Mouse (Mus musculus) neural tube, embryonic 11.5 days (tissue): Measurements from ENCODE around the gene Rnf19b. TPM values are rescaled to one million over a fixed set of nuclear protein-coding genes. Genes with fewer than 3 reads are reported as not detected.

ENCODE experiments used
- ATAC-seq: fragments of 200-750 bp; cut with Nextera tagmentation; 2 replicates; pipeline ENCODE4 v1.8.0; 2017; ENCODE audit warnings: moderate number of reproducible peaks, mild to moderate bottlenecking, moderate TSS enrichment, moderate library complexity; ENCODE audit not compliant: insufficient read depth, low FRiP score, low TSS enrichment
- DNase-seq: peaks from one replicate; pipeline ENCODE4 v3.0.0-alpha.2; 2015; ENCODE audit warnings: low spot score
- H3K27ac ChIP-seq: fragments of 300-500 bp; sonication (generic); 2 replicates; pipeline ENCODE4 v1.5.1; 2014; ENCODE audit warnings: low read depth, mild to moderate bottlenecking, low read length
- H3K27me3 ChIP-seq: fragments of 300-500 bp; sonication (generic); 2 replicates; pipeline ENCODE4 v1.6.1; 2014; ENCODE audit warnings: mild to moderate bottlenecking, low read length, mixed read lengths; ENCODE audit not compliant: control insufficient read depth, insufficient read depth
- H3K36me3 ChIP-seq: fragments of 300-500 bp; sonication (generic); 2 replicates; pipeline ENCODE4 v1.6.1; 2014; ENCODE audit warnings: mild to moderate bottlenecking, low read length, moderate library complexity, mixed read lengths; ENCODE audit not compliant: control insufficient read depth, insufficient read depth
- H3K4me1 ChIP-seq: fragments of 300-500 bp; sonication (generic); 2 replicates; pipeline ENCODE4 v1.6.1; 2014; ENCODE audit warnings: low read length, mixed read lengths; ENCODE audit not compliant: control insufficient read depth, insufficient read depth
- H3K4me2 ChIP-seq: fragments of 300-500 bp; sonication (generic); 2 replicates; pipeline ENCODE4 v1.6.1; 2014; ENCODE audit warnings: low read depth, mild to moderate bottlenecking, moderate library complexity
- H3K4me3 ChIP-seq: fragments of 300-500 bp; sonication (generic); 2 replicates; pipeline ENCODE4 v1.5.1; 2014; ENCODE audit warnings: low read depth, low read length
- H3K9ac ChIP-seq: fragments of 300-500 bp; sonication (generic); 2 replicates; pipeline ENCODE4 v1.6.1; 2014; ENCODE audit warnings: mild to moderate bottlenecking, low read length
- H3K9me3 ChIP-seq: fragments of 300-500 bp; sonication (generic); 2 replicates; pipeline ENCODE4 v1.6.1; 2016; ENCODE audit warnings: low read length; ENCODE audit not compliant: control insufficient read depth
- WGBS: fragments of 180-500 bp; shearing (Covaris S2); extraction: QIAGEN DNeasy Blood & Tissue Kit; methylation state at CpG from one replicate; pipeline ENCODE4 v1.1.7; 2014; 5-methylcytosine and 5-hydroxymethylcytosine counted together
- polyA plus RNA-seq: library from polyadenylated mRNA; unstranded; fragments of >200 nt; fragmentation: Nextera tagmentation; extraction: Ambion mirVana; gene quantifications from 2 replicates; pipeline ENCODE4 v1.2.1, GENCODE M21; 2014

Rnf19b gene
- polyA plus RNA-seq, 1 experiment from 2014 or later, result 11.8 TPM

GRCm38 (mm10) chr4:129081512-129081911 is 23.4 kb downstream of the Rnf19b start:
- no peak overlapping the region for H3K4me3 ChIP-seq
- DNase-seq (no peak), ATAC-seq (no peak)
- no peak overlapping the region for H3K4me2 ChIP-seq
- H3K36me3 ChIP-seq, result peaks cover 12% of the 10 kb centered on the region
- H3K27me3 ChIP-seq, result no peaks in the 10 kb centered on the region
- no peaks in the 10 kb centered on the region for H3K9me3 ChIP-seq
- 71% methylated on average over 6 of the region's 6 CpGs for WGBS
- no peak overlapping the region for H3K27ac ChIP-seq
- H3K9ac ChIP-seq, result no peak overlapping the region
- H3K4me1 ChIP-seq, result no peaks in the 10 kb centered on the region

GRCm38 (mm10) chr4:129081939-129082338 is 23.9 kb downstream of the Rnf19b start:
- 70% methylated on average over 3 of the region's 3 CpGs for whole genome bisulfite sequencing
- ATAC-seq (no peak), DNase-seq (no peak)
- no peak overlapping the region for H3K4me2 ChIP-seq
- no peak overlapping the region for H3K27ac ChIP-seq
- peaks cover 12% of the 10 kb centered on the region for H3K36me3 ChIP-seq
- H3K4me3 ChIP-seq, result no peak overlapping the region
- no peak overlapping the region for H3K9ac ChIP-seq
- no peaks in the 10 kb centered on the region for H3K27me3 ChIP-seq
- no peaks in the 10 kb centered on the region for H3K4me1 ChIP-seq
- no peaks in the 10 kb centered on the region for H3K9me3 ChIP-seq

GRCm38 (mm10) chr4:129082379-129083115 is 24.5 kb downstream of the Rnf19b start:
- Histone ChIP-seq H3K27me3 (no peaks in the 10 kb centered on the region), H3K36me3 (peaks cover 12% of the 10 kb centered on the region), H3K4me1 (no peaks in the 10 kb centered on the region), H3K9ac (no peak overlapping the region), H3K4me2 (no peak overlapping the region), H3K4me3 (no peak overlapping the region), H3K27ac (no peak overlapping the region), H3K9me3 (no peaks in the 10 kb centered on the region)
- peak; percentile 73 for DNase-seq
- WGBS, result 54% methylated on average over 10 of the region's 10 CpGs
- ATAC-seq, result peak; percentile 48; the same call in 1 of the 2 replicates

GRCm38 (mm10) chr4:129084896-129085295 is 26.8 kb downstream of the Rnf19b start:
- no peak overlapping the region for H3K4me3 ChIP-seq
- peaks cover 4% of the 10 kb centered on the region; the same call in 1 of the 2 replicates for H3K36me3 ChIP-seq
- H3K4me1 ChIP-seq, result no peaks in the 10 kb centered on the region
- H3K27ac ChIP-seq, result no peak overlapping the region
- DNase-seq (no peak), ATAC-seq (no peak)
- H3K27me3 ChIP-seq, result no peaks in the 10 kb centered on the region
- H3K9me3 ChIP-seq, result no peaks in the 10 kb centered on the region
- WGBS, result 91% methylated on average over 9 of the region's 9 CpGs
- H3K4me2 ChIP-seq, result no peak overlapping the region
- H3K9ac ChIP-seq, result no peak overlapping the region

- Histone ChIP-seq H3K27ac (no peak overlapping the region), H3K4me2 (no peak overlapping the region), H3K9ac (no peak overlapping the region), H3K9me3 (no peaks in the 10 kb centered on the region), H3K36me3 (peaks cover 4% of the 10 kb centered on the region; the same call in 1 of the 2 replicates), H3K27me3 (no peaks in the 10 kb centered on the region), H3K4me3 (no peak overlapping the region), H3K4me1 (no peaks in the 10 kb centered on the region)
- WGBS, result 31% methylated on average over 8 of the region's 8 CpGs
- DNase-seq, result peak; percentile 69
- no peak for ATAC-seq
Measured at GRCm38 (mm10) chr4:129086078-129086477, 28.0 kb downstream of the Rnf19b start.

GRCm38 (mm10) chr4:129087850-129088249 is 29.8 kb downstream of the Rnf19b start:
- H3K27me3 ChIP-seq, result no peaks in the 10 kb centered on the region
- no peak overlapping the region for H3K4me2 ChIP-seq
- no peak overlapping the region for H3K9ac ChIP-seq
- H3K27ac ChIP-seq, result no peak overlapping the region
- no peak for DNase-seq
- no peak for ATAC-seq
- no peaks in the 10 kb centered on the region for H3K9me3 ChIP-seq
- peaks cover 4% of the 10 kb centered on the region; the same call in 1 of the 2 replicates for H3K36me3 ChIP-seq
- H3K4me1 ChIP-seq, result no peaks in the 10 kb centered on the region
- H3K4me3 ChIP-seq, result no peak overlapping the region
- WGBS, result 44% methylated on average over 5 of the region's 5 CpGs

- no peaks in the 10 kb centered on the region for H3K9me3 ChIP-seq
- H3K36me3 ChIP-seq, result no peaks in the 10 kb centered on the region
- no peaks in the 10 kb centered on the region for H3K27me3 ChIP-seq
- H3K4me3 ChIP-seq, result no peak overlapping the region
- no peak for DNase-seq
- H3K9ac ChIP-seq, result no peak overlapping the region
- H3K27ac ChIP-seq, result no peak overlapping the region
- ATAC-seq, result no peak
- H3K4me1 ChIP-seq, result no peaks in the 10 kb centered on the region
- 28% methylated on average over 15 of the region's 15 CpGs for WGBS
- no peak overlapping the region for H3K4me2 ChIP-seq
Measured at GRCm38 (mm10) chr4:129095276-129095675, 37.2 kb downstream of the Rnf19b start.

- H3K9me3 ChIP-seq, result no peaks in the 10 kb centered on the region
- 76% methylated on average over 7 of the region's 7 CpGs for WGBS
- no peak overlapping the region for H3K4me2 ChIP-seq
Measured at GRCm38 (mm10) chr4:129097006-129097405, 38.9 kb downstream of the Rnf19b start.

GRCm38 (mm10) chr4:129102133-129102829 is 44.2 kb downstream of the Rnf19b start:
- Histone ChIP-seq H3K4me1 (no peaks in the 10 kb centered on the region), H3K4me2 (no peak overlapping the region), H3K9me3 (no peaks in the 10 kb centered on the region), H3K4me3 (no peak overlapping the region), H3K9ac (no peak overlapping the region), H3K27me3 (peaks cover 21% of the 10 kb centered on the region), H3K36me3 (no peaks in the 10 kb centered on the region), H3K27ac (no peak overlapping the region)
- ATAC-seq (no peak), DNase-seq (no peak)
- 84% methylated on average over 14 of the region's 14 CpGs for WGBS

More at GRCm38 (mm10) chr4:129097006-129097405, 38.9 kb downstream of the Rnf19b start:
- Histone ChIP-seq H3K27ac (no peak overlapping the region), H3K27me3 (no peaks in the 10 kb centered on the region), H3K9ac (no peak overlapping the region), H3K4me3 (no peak overlapping the region), H3K36me3 (no peaks in the 10 kb centered on the region), H3K4me1 (no peaks in the 10 kb centered on the region)
- ATAC-seq (no peak), DNase-seq (no peak)
